Mouse (Mus musculus) testis, postnatal 10 days (tissue): Measurements from ENCODE around the gene 4921507P07Rik.
"Not testable (repeated sequence)": the region's sequence is repeated elsewhere in the genome, so short reads cannot be mapped to it uniquely, and the experiment has no call there.

ENCODE experiments used
- DNase-seq: peaks from one replicate; pipeline ENCODE4 v3.0.0; 2021; ENCODE audit warnings: low spot score

4921507P07Rik gene

DNA sequence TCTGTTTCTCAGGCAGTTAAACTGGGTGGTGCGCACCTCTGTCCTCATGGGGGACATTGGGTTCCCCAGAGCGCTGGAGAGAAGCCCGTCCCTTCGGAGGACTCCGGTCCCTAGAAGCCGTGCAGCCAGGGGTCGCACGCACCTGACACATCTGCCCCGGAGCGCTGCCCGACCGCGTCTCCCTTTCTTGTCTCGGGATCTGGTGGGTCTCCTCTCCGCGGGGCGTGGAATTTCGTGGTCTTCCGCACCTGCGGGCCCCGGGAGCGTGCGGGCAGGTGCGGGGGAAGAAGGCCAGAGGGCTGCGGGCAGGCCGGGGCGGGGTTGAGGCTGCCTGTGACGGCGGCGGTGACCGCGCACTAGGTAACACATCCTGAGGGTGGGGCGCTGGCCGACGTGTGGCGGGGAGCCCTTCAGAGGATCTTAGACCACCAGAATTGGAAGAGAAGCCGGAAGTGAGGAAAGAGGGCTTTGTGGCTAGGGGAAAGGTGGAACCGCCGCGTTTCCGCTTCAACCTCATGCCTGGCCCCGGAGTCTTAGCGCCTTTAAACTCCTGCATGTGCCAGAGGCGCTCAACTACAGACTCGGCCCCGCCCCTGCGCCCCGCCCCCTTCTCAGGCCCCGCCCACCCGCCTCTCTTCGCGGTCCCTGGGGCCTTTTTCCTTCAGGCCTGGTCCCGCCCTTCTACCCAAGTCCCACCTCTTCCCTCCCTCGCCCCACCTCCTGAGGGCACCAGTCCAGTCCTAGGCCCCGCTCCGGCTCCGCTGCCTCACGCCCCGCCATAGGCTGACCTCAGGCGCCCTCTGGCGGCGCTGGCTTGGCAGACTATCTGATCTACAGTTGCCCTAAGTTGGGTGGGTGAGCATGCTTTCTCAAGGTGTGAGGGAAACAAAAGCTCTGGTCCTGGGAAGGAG lies at the start of gene 4921507P07Rik:
Gene 4921507P07Rik (minus strand): TSS at position 332 of the 911 bp plus-strand sequence.
- peak; percentile 97 for DNase-seq

DNA sequence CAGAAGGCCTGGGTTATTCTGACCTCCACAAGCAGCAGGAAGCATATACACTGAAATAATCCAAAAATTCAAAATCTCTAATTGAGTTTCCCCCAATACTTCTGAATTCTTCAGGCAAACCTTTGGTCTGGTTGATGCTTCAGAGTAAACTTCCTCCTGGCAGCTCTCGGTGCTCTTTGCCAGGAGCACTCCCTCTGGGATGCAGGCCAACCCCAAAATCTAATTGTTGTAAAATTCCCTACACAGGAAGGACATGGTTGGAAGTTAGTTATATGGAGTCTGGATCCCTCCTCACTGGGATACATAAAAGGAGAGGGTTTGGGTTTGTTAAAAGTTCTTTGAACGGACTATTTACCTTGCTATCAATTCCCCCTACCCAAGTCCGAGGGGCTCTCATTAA lies 48.3 kb upstream of the 4921507P07Rik start:
- no peak for DNase-seq

DNA sequence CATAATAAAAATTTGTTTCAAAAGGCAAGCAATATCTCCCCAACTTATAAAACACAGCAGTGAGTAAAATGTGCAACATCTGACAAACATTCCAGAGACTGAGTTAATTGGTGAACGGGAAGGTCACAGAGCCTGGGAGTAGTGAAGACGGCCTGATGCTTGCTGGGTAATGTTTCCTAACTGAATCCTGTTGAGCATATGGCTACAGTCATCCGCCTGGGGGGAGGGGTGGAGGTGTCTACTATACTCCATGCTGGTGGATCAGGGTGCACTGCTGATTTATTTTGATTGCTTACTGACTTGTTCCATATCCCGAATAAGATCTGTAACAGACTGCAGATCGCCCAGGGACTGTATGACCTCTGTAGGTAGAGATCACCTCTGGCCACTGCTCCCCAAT lies 45.5 kb upstream of the 4921507P07Rik start:
- no peak for DNase-seq

DNA sequence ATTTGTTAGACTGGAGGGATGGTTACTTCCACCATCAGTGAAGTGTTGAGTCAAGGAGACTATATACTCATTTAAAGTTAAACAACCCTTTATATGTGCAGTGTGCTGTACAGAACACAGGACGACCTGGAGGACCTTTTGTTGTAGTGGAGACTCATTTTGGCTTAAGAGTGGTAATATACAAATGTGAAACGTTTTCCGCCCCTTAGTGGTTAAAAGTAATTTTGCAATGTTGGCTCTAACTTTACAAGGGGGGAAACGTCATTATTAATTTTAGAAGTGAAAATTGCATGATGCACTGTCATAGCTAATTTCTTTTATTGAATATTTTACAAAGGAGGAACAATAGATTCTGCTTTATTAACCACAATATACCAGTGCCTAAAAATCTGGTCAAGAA lies 43.9 kb upstream of the 4921507P07Rik start:
- no peak for DNase-seq

DNA sequence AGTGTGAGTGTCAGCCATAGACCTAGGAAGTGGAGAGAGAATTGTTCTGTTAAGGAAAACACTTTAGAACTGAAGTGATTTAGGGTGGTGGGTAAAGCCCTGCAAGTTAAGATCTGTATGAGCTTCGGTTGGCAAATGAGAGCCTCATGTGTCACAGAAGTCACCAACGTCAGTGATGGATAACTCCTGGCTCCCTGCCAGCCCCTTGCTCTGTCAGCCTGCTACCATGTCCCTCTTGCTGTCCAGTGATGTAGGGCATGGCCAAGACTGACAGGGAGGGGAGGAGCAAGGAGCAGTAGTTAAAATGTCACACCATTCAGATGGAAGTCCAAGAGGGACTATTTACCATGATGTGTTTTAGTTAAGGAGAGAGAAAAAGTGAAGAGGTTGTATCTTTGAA lies 43.2 kb upstream of the 4921507P07Rik start:
- peak; percentile 46 for DNase-seq

DNA sequence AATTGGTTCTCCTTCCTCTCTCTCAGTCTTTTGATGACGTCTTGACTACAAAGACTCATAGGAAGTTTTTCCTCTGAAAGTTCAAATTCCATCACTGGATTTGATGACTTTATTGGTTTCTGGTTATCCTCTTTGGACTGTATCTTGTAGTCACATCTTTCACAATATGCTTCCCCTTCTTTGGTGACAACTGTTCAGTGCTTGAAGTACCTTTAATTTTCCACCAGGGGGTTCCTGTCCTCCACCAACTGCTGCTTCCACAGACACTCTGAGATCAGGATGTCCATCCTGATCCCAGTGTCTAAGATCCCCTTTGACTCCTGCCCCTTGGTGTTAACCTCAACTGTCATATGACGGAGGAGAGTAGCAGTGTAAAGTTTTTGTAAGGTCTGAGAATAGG lies 29.7 kb upstream of the 4921507P07Rik start:
- DNase-seq = not testable (repeated sequence)

DNA sequence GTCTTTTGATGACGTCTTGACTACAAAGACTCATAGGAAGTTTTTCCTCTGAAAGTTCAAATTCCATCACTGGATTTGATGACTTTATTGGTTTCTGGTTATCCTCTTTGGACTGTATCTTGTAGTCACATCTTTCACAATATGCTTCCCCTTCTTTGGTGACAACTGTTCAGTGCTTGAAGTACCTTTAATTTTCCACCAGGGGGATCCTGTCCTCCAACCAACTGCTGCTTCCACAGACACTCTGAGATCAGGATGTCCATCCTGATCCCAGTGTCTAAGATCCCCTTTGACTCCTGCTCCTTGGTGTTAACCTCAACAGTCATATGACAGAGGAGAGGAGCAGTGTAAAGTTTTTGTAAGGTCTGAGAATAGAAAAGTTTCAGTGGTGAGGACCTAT lies 21.8 kb upstream of the 4921507P07Rik start:
- DNase-seq = not testable (repeated sequence)

DNA sequence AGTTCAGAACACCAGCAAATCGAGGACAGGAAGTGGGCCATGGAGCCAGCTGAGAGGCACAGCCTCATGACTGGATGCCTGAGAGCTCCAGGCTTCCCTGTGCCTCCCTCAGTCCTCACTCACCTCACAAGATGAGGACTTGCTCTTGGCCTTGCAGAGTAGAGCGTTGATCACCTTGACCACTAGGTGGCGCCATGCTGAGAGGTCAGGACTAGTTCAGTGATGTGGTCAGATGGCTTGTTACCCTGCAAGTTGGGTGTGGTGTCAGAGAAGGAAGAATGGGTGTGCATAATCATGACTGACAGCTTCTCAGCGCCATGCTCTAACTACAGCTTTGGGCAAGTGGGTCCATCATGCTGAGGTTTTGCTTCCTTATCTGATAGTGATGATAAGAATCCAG lies 5.2 kb upstream of the 4921507P07Rik start:
- DNase-seq = peak; percentile 73

DNA sequence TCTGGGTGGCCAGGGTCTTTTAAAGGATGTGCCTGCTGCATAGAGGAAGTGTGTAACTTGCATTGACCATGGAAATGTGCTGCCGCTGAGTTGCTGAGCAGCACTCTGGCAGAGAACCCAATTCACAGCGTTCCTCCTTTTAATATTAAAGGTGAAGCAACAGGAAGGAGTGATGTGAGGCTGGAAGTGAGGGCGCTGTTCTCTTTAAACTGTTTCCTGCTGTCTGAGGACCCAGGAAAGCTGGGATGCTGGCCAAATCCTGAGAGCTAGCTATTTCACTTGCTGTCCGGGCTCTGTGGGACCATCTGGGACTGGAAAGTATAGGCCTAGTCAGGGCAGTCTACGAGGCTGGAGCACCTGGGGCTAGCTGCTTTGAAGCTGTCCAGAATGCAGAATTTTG lies 2.1 kb upstream of the 4921507P07Rik start:
- peak; percentile 67 for DNase-seq

DNA sequence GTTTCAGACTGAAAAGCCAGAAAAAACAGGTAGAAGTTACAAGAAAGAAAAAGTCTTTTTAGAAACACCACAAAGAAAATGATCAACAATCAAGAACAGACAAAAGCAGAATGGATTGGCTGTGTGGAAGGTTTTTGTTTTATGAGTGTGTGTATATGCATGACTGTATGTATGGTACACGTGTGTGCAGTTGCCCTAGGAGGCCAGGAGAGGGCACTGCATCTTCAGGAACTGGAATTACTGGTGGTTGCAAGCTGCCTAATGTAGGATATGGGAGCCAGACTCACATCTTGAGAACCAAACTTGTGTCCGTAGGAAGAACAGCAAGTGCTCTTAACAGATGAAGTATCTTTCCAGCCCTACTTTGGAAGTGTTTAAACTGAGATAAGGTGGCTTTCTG lies 2.1 kb downstream of the 4921507P07Rik start:
- DNase-seq = no peak

DNA sequence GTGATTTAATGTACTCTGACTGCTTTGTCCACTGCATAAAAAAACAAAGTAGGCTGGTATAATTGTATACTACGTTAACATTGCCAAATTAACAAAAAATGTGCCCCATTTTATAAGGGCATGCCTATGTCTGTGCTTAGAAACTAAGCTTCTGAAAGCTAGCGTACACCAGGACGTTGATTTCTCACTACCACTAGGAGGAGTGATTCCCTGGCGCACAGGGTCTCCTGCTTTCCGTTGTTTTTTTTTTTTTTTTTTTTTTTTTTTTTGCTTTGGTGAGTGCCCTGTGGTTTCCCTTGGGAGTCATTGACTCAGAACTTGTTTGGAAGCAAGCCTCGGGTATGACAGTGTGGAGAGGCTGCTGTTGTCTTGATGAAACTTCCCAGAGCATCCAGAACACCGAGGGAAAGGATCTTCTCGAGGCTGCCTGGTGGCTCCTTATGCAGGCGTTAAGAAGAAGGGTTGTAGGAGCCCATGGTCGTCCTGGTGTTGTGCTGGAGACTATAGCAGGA lies 3.0 kb downstream of the 4921507P07Rik start:
- DNase-seq = no peak

DNA sequence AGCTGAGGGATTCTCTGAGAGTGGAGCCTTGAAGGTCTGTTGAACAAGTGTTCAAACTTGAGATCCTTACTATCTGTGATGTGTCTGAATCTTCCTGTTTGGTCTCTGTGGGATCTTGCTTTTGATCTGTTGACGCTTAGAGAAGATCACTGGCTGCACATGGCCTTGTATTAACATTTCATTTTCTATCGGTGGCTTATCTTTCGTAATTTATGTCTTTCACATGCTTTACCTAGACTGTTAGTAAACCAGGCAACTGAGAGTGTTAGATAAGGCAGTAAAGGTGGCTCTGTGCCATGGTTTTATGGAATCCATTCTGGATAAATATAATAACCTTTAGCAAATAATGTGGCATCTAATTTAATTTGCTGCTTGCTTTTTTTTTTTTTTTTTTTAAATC lies 6.2 kb downstream of the 4921507P07Rik start:
- no peak for DNase-seq

DNA sequence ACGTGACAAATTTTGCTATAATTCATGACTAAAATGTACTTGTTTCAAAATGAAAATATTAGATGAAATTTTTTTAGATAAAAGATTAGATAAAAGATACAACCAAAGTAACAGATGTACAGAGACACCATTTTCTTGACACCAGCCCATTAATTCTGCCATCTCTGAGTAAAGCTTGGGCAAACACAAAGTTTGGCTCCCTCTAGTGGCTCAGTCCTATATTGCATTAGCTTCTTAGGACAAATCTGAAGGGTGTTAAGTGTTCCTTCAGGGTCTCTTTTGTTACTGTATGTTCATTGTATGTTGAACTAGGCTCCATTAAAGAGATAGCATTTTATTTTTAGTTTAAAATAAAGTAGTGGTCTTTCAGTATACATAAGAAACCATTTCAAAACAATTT lies 8.2 kb downstream of the 4921507P07Rik start:
- DNase-seq = peak; percentile 62

DNA sequence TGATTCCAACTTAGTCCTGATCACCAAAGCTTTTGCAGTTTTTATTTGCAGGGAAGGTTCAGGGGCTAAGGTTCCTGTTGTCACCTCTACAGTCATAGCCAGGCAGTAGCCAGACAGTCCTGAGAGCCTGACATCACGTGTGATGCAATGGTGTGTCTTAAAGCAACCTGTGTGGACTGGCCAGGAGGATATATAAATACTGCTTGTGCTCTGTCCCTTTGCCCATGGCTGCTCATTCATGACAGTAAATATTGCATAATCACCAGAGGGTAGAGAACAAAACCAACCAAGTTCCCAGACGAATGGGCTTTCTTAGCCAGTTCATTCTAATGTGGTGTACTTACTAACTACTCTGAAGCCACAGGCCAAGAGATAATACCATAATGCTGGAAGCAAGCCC lies 9.0 kb downstream of the 4921507P07Rik start:
- DNase-seq = no peak

DNA sequence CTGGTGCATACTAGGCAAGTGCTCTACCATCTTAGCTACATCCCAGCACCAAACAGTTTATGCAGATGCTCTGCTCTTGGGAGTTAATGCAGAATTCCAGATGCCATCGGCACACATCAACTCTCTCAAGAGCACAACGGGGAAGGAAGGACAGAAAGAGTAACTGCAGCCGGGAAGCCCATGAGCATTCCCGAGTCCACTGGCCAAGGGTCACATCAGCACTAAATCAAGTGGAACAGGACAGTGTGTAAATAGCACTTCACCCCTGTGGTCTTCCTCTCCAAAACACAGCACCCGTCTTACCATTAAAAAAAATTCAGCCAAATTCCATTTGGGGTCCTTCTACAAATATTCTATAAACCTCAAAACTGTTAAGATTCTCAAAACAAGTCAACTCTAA lies 10.1 kb downstream of the 4921507P07Rik start:
- no peak for DNase-seq

DNA sequence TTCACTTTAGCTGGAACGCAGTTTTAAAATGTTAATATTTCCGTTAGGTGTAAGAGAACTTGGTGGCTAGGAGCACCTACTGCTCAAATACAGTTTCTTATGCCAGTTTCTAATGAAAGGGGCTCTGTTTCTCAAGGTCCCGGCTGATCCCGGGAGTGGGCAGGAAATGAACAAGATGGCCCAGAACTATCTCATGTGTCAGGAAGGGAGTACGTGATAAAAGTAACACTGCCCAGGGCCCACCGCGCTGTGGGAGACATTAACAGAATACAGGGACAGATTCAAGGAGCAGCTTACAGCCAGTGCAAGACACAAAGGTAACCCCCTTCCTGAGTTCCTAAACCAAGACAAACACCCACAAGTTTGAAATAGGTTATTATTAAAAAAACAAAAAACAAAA lies 10.7 kb downstream of the 4921507P07Rik start:
- peak; percentile 50 for DNase-seq

DNA sequence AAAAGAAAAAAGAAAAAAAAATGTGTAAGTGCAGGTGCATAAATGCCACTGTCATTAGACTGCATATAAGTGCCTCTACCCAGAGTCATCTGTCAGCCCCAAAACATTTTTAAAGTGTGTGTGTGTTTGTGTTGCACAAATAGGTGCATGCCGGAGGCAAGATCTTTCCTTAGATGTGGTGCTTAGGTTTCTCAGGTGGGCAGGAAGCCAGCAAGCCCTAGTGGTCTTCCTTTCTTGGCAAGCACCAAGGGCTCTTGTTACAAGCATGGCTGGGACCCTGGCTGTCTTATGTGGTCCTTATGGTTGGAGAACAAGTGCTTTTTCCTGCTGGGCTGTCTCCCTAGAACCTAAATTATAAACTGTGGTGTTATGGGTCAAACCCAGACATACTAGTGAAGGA lies 24.8 kb downstream of the 4921507P07Rik start:
- DNase-seq = peak; percentile 46

DNA sequence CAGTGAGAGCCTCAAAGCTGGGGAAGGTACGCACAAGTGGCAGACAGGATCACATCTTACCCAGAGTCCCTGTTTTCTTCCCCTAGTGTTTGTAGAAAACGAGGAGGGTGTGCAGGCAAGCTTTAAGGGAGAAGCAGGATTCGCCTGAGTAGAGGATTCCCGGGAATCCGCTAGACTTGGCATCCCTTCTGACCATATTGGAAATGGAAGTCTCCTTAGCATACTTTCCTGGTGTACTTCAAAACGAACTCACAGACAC lies 29.5 kb downstream of the 4921507P07Rik start:
- no peak for DNase-seq

DNA sequence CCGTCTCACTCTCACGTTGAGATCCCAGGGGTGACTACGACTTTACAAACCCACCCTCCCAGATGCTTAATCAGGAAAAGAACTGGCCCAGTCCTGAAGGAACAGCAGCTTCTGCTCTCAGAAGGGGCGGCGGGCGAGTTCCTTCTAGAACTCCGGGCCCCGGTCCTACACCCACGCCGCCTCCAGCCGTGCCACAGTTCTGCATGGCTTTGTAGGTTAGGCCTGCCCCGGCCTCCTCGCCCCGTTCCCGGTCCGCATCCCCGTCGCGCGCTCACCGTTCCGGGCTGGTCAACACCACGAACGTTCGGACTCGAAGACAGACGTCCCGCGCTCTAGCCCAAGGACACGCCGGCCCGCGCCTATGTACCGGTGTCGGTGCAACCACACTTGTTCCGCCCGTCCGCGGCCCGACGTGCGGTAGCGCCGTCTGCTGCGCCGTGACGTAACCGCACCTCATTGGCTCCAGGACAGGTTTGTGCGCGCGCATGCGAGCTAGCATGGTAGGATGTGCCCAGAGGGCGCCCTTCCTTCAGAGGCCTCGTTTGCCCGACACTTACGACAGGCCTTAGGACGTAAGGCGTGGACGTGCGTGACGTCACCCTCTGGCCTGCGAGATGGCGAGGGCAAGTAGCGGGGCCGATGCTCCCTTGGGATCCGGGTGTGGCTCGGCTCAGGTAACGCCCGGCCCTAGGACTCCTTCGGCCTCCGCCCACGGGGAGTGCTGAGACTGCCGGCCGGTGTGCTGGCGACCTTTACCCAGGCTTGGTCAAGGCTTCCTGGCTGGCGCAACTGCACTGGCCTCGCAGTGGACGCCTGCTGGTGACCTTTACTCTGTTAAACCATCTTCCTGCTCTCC lies 30.1 kb downstream of the 4921507P07Rik start, which contains the start of gene Cycs:
Gene Cycs (minus strand): TSS at position 398 of the 856 bp plus-strand sequence.
- DNase-seq = peak; percentile 99

DNA sequence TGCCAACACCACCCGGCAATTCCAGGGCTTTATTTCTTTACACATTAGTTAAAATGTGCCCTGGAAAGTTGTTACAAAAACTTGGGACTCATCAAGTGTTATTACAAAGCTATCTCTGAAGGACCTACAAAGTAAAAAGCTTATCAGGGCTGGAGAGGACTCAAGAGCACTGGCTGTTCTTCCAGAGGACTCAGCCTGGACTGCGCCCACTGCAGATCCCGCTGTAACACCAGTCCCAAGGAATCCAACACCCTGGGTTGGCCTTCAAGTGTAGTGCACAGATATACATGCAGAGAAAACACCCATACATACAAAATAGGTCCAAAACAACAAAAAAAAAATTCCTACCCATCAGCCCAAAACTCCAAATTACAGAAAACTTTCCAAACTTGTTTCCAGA lies 32.8 kb downstream of the 4921507P07Rik start:
- peak; percentile 44 for DNase-seq

DNA sequence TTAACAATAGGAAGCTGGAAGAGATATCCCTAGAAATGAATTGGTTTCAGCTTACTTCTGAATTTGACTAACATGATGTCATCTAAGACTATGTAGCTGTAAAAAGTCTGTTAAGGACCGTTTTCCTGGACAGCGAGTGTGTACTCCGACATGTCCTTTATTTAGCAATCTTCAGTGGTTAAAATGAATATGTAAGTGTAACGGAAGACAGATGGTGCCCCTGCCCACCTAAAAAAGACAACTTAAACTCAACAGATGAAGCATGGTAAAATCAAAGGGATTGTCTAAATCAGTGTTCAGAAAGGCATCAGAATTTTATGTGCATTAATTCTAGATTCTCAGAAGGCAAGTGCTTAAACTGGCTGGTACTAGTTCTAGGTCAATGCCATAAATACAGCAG lies 34.0 kb downstream of the 4921507P07Rik start:
- peak; percentile 10 for DNase-seq

DNA sequence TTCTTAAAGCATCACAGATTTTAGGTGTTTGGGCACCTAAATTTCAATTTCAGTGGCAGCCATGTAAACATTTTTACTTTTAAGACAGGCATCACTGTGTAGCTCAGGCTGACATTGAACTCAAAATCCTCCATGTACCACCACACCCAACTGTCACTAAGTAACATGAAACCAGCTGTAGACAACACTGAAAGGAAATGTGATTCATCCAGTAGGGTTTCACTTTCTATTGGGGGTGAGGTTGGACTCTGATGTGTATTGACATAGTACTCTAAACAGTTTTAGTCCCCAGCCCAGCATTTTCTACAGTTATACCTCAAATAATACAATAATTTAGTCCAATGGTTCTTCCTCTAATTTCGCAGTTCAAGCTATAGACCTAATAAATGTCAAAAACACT lies 35.7 kb downstream of the 4921507P07Rik start:
- DNase-seq = no peak

DNA sequence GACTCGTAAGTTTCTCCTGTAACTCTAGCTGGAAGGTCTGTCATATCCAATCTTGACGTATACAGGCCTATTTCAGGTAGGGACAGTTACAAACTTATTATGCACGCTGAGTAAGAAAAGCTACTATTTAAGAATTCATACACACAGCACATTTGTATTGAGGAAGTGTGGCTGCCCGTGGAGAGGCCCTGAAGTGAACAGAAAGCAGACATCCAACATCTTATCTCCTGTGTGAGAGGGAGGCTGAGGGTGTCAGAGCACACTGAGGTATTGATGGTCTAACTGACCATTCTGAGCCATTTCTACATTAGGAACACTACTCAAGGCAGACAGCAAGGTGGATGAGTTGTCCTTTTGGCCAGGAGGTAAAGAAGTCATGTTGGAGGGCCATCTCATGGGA lies 37.6 kb downstream of the 4921507P07Rik start:
- peak; percentile 12 for DNase-seq
